Mouse (Mus musculus) forebrain, embryonic 10.5 days (tissue): ENCODE data around the gene Dsn1. TPM values are rescaled to one million over a fixed set of nuclear protein-coding genes. Genes with fewer than 3 reads are reported as not detected.

Source experiments
- DNase-seq: peaks from one replicate; pipeline ENCODE4 v3.0.0-alpha.2; 2017; ENCODE audit warnings: low spot score; ENCODE audit errors: extremely low spot score
- H3K27ac ChIP-seq: fragments of 300-500 bp; sonication (generic); 2 replicates; pipeline ENCODE4 v1.5.1; 2016; ENCODE audit warnings: mild to moderate bottlenecking
- H3K27me3 ChIP-seq: fragments of 300-500 bp; sonication (generic); 2 replicates; pipeline ENCODE4 v1.6.1; 2016; ENCODE audit warnings: mild to moderate bottlenecking; ENCODE audit not compliant: poor library complexity, severe bottlenecking
- H3K36me3 ChIP-seq: fragments of 300-500 bp; sonication (generic); replicated peaks from 2 replicates; pipeline ENCODE4 v1.6.1; 2016; ENCODE audit warnings: mild to moderate bottlenecking, moderate library complexity
- H3K4me1 ChIP-seq: fragments of 300-500 bp; sonication (generic); 2 replicates; pipeline ENCODE4 v1.6.1; 2016
- H3K4me3 ChIP-seq: fragments of 300-500 bp; sonication (generic); 2 replicates; pipeline ENCODE4 v1.5.1; 2016; ENCODE audit warnings: mild to moderate bottlenecking, moderate library complexity
- H3K9me3 ChIP-seq: fragments of 300-500 bp; sonication (generic); 2 replicates; pipeline ENCODE4 v1.6.1; 2016; ENCODE audit warnings: mild to moderate bottlenecking, moderate library complexity
- WGBS: fragments of 180-500 bp; shearing (Covaris S2); methylation state at CpG from one replicate; pipeline ENCODE4 v1.1.7; 2016; 5-methylcytosine and 5-hydroxymethylcytosine counted together
- polyA plus RNA-seq: library from polyadenylated mRNA; unstranded; fragments of >200 nt; fragmentation: Nextera tagmentation; extraction: Ambion mirVana; gene quantifications from 2 replicates; pipeline ENCODE4 v1.2.1, GENCODE M21; 2016

Gene Dsn1
- polyA plus RNA-seq, 1 experiment from 2014 or later, result 59.1 TPM

DNA sequence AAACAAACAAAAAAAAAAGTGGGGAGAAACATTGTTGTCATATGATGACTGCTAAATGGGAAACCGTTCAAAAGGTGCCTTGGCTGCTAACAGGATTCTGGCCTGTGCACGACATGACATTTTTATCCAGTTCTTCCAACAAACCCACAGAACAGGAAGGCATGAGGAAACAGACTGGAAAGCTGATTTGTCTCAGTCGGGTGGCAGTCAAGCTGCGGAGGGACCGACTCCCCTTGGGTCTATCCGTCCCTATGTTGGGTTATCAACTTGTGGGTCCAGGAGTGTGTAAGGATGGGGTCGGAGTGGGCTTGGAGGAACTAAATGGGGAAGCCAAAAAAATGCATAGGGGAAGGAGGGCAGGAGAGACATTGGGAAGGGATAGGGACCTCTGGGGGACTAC lies 34.5 kb upstream of the Dsn1 start:
- no peak for DNase-seq
- no peak overlapping the region for H3K4me3 ChIP-seq
- no peaks in the 10 kb centered on the region for H3K27me3 ChIP-seq
- H3K4me1 ChIP-seq, result peaks cover 11% of the 10 kb centered on the region; the same call in 1 of the 2 replicates
- no peaks in the 10 kb centered on the region for H3K9me3 ChIP-seq
- peaks cover 94% of the 10 kb centered on the region for H3K36me3 ChIP-seq
- 95% methylated on average over 7 of the region's 7 CpGs for WGBS
- no peak overlapping the region for H3K27ac ChIP-seq

GRCm38 (mm10) chr2:157040649-157041046 lies 33.7 kb upstream of the Dsn1 start:
- 88% methylated on average over 17 of the region's 17 CpGs for WGBS
- Histone ChIP-seq H3K36me3 (peaks cover 94% of the 10 kb centered on the region), H3K4me1 (peaks cover 11% of the 10 kb centered on the region; the same call in 1 of the 2 replicates), H3K4me3 (no peak overlapping the region), H3K27ac (no peak overlapping the region), H3K9me3 (no peaks in the 10 kb centered on the region), H3K27me3 (no peaks in the 10 kb centered on the region)
- no peak for DNase-seq

GRCm38 (mm10) chr2:157039900-157040648 lies 33.1 kb upstream of the Dsn1 start:
- WGBS, result 93% methylated on average over 50 of the region's 50 CpGs
- DNase-seq, result no peak
- Histone ChIP-seq H3K36me3 (peaks cover 94% of the 10 kb centered on the region), H3K9me3 (no peaks in the 10 kb centered on the region), H3K27ac (no peak overlapping the region), H3K4me3 (no peak overlapping the region), H3K27me3 (no peaks in the 10 kb centered on the region), H3K4me1 (peaks cover 11% of the 10 kb centered on the region; the same call in 1 of the 2 replicates)

DNA sequence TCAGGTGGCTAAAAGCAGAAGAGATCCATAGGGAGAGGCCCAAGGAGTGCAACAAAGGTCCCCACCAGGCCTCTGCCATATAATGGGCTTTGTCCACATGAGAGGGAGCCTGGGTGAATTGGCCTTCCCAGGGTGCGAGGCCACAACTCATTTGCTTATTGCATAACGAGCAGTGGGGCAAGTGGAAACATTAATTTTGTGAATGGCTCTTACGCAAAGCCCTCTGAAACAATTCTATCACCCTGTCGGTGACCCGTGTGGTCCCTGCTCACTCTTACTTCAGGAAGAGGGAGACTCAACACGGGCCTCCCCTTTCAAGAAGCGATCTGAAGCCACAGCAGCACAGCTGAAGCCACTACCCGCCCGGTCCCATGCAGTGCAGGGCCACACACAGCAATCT lies 30.3 kb upstream of the Dsn1 start:
- peaks cover 96% of the 10 kb centered on the region for H3K36me3 ChIP-seq
- H3K27me3 ChIP-seq, result no peaks in the 10 kb centered on the region
- peaks cover 11% of the 10 kb centered on the region; the same call in 1 of the 2 replicates for H3K4me1 ChIP-seq
- H3K4me3 ChIP-seq, result no peak overlapping the region
- 0 out of 2 replicates have a peak overlapping the region, but pooled peaks have one; percentile 15 for H3K27ac ChIP-seq
- DNase-seq, result no peak
- no peaks in the 10 kb centered on the region for H3K9me3 ChIP-seq
- 72% methylated on average over 9 of the region's 9 CpGs for WGBS

GRCm38 (mm10) chr2:157036400-157036799 lies 29.4 kb upstream of the Dsn1 start:
- DNase-seq, result no peak
- Histone ChIP-seq H3K9me3 (no peaks in the 10 kb centered on the region), H3K27me3 (no peaks in the 10 kb centered on the region), H3K36me3 (peaks cover 95% of the 10 kb centered on the region), H3K4me3 (no peak overlapping the region), H3K27ac (no peak overlapping the region), H3K4me1 (peaks cover 11% of the 10 kb centered on the region; the same call in 1 of the 2 replicates)
- WGBS, result 93% methylated on average over 8 of the region's 8 CpGs

GRCm38 (mm10) chr2:157035371-157035770 lies 28.4 kb upstream of the Dsn1 start:
- H3K9me3 ChIP-seq, result no peaks in the 10 kb centered on the region
- peaks cover 95% of the 10 kb centered on the region for H3K36me3 ChIP-seq
- H3K27me3 ChIP-seq, result no peaks in the 10 kb centered on the region
- no peak for DNase-seq
- no peak overlapping the region for H3K4me3 ChIP-seq
- WGBS, result 92% methylated on average over 7 of the region's 7 CpGs
- peaks cover 11% of the 10 kb centered on the region; the same call in 1 of the 2 replicates for H3K4me1 ChIP-seq
- no peak overlapping the region for H3K27ac ChIP-seq

- no peak overlapping the region for H3K27ac ChIP-seq
- H3K4me1 ChIP-seq, result no peaks in the 10 kb centered on the region
- no peaks in the 10 kb centered on the region for H3K27me3 ChIP-seq
- no peak overlapping the region for H3K4me3 ChIP-seq
- peaks cover 13% of the 10 kb centered on the region; the same call in 1 of the 2 replicates for H3K9me3 ChIP-seq
- DNase-seq, result peak; percentile 82
- 44% methylated on average over 9 of the region's 9 CpGs for WGBS
- H3K36me3 ChIP-seq, result peaks cover 95% of the 10 kb centered on the region
Observed at GRCm38 (mm10) chr2:157030804-157031203, 23.9 kb upstream of the Dsn1 start.

DNA sequence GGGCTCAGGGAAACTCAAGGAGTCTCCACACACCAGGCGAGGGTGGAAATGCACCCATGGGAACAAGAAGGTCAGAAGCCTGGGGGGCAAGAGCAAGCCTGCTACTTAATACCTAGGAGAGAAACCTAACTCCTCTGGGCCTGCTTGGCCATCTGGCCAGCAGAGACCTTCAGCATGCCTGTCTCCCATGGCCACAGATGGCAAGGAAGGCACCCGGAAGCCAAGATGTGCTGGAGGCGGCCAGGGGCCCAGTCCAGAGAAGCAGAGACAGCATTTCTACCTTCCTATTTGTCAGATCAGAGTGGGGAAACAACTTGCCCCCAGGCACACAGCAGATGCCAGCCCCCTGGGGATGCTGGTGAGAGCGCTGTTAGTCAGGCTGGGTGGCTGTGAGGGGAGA lies 21.3 kb upstream of the Dsn1 start:
- Histone ChIP-seq H3K4me3 (no peak overlapping the region), H3K9me3 (peaks cover 21% of the 10 kb centered on the region), H3K27ac (peak overlapping the region; percentile 56; the same call in 1 of the 2 replicates), H3K36me3 (peaks cover 98% of the 10 kb centered on the region), H3K4me1 (no peaks in the 10 kb centered on the region), H3K27me3 (no peaks in the 10 kb centered on the region)
- no peak for DNase-seq
- WGBS, result 92% methylated on average over 4 of the region's 4 CpGs

DNA sequence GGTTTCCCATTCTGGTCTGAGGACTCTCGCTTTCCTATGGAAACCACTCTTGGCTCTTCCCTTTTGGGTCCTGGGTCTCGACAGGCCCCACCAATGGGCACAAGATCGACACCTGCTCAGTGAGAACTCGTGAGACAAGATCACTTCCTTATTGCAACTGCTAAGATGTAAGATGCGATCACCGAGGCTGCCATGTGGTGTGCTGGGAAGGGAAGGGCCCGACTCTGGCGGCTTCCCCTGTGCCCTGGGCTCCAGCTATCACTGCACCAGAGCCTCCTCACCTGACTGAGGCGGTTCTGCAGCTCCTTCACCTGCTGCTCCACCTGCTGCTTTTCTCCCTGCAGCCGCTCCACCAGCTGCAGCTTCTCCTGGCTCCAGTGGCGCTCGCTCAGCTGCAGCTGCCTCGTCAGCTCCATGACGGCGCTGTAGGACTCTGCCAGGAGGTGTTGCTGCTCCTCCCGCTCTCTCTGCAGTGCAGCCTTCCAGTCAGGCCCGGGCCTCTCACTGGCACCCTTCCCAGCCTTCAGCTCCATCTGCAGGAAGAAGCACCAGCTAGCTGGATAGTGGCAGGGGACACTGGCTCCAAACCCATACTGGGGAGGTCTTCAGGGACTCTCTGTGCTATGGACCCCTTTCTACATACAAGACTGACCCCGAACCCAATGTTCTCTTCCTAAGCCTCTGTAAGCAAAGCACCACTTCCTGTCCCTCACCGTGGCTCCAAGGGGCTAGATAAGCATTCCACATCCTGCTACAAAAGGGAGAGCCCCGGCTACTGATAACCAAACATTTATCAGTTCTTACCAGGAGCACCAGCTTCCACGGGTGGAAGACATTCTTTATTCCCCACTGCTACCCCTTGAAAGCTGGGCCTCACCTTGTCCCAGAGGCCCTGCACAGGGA lies 20.4 kb upstream of the Dsn1 start:
- H3K4me3 ChIP-seq, result peak overlapping the region; percentile 19; the same call in 1 of the 2 replicates
- 92% methylated on average over 21 of the region's 21 CpGs for WGBS
- no peak overlapping the region for H3K27ac ChIP-seq
- DNase-seq, result no peak
- peaks cover 98% of the 10 kb centered on the region for H3K36me3 ChIP-seq
- peaks cover 21% of the 10 kb centered on the region for H3K9me3 ChIP-seq
- no peaks in the 10 kb centered on the region for H3K27me3 ChIP-seq
- no peaks in the 10 kb centered on the region for H3K4me1 ChIP-seq

DNA sequence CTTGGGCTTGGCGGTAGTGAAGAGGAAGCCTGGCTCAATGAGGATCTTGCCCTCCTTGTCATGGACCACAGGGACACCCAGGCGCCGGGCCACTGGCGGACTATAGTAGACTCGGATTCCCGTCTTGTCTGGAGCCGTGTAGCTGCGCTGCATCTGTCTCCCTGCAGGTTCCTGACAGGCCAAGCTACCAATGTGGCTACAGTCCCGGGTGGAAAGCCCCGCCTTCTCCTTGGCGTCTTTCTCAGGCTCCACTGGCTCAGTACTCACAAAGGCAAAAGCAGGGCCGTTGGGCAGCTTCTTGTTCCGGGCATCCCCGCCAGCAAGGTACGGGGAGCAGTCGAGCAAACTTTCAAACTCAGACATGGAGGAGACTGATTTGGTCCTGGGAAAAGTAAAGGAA lies 14.2 kb upstream of the Dsn1 start:
- Histone ChIP-seq H3K4me3 (no peak overlapping the region; the same call in 1 of the 2 replicates), H3K36me3 (peaks cover 100% of the 10 kb centered on the region), H3K27ac (no peak overlapping the region), H3K4me1 (no peaks in the 10 kb centered on the region), H3K27me3 (no peaks in the 10 kb centered on the region), H3K9me3 (peaks cover 10% of the 10 kb centered on the region)
- no peak for DNase-seq
- 95% methylated on average over 16 of the region's 16 CpGs for WGBS

DNA sequence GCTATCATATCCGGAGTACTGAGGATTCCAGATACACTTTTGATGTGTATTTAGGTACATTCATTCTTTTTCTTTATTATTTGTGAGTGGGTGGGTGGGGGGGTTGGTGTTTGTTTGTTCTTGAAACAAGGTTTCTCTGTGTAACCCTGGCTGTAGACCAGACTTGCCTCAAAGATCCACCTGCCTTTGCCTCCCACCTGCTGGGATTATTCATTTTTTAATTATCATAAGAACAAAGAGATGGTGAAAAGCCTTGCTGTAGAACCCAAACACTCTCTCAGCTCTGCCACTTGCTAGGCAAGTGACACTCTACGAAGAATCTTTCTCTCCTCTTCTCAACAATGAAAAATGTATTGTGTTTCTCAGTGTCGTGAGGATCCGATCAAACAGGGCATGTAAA lies 12.3 kb upstream of the Dsn1 start:
- Histone ChIP-seq H3K9me3 (no peaks in the 10 kb centered on the region), H3K27me3 (no peaks in the 10 kb centered on the region), H3K4me3 (no peak overlapping the region), H3K36me3 (peaks cover 100% of the 10 kb centered on the region), H3K27ac (no peak overlapping the region), H3K4me1 (no peaks in the 10 kb centered on the region)
- no peak for DNase-seq
- WGBS, result 95% methylated on average over 4 of the region's 4 CpGs

DNA sequence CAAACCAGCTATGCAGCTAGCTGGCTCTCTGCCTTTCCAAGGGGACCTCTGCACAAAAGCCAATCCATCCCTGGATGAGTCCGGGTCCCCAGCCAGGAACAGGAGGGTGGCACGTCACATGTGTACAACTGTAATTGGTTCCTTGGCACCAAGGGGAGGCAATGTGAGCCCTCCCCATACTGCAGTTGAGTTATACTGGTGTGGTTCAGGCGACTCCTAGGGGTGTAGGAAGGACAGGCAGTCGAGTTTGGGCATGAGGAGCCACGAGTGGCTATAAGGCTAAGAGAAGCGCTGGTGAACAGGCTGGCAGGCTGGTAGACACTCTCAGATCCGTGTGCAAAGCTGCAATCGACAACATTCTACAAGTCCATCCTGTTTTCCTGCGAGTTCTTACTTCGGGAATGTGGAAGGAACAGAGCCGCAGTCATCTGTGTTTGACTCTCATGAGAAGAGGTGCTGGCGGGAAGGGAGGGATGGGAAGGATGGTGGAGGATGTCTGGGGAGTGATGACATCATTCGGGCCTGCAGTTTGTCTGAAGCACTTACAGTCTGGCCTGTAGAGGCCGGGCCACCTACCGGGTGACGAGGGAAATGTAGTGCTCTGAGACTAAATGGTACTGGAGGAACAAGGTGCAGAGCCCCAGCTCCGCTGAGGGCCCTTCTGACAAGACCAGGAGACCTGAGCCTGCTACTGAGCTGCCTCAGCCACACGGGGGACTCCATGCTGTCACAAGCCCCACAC lies 9.7 kb upstream of the Dsn1 start:
- WGBS, result 90% methylated on average over 18 of the region's 18 CpGs
- no peaks in the 10 kb centered on the region for H3K4me1 ChIP-seq
- H3K27me3 ChIP-seq, result no peaks in the 10 kb centered on the region
- H3K27ac ChIP-seq, result no peak overlapping the region
- DNase-seq, result no peak
- H3K36me3 ChIP-seq, result peaks cover 93% of the 10 kb centered on the region
- no peak overlapping the region for H3K4me3 ChIP-seq
- H3K9me3 ChIP-seq, result no peaks in the 10 kb centered on the region
